Mouse (Mus musculus): ENCODE measurements around the gene A530064D06Rik. TPM values are rescaled to one million over a fixed set of nuclear protein-coding genes. Genes with fewer than 3 reads are reported as not detected.

Gene A530064D06Rik
- polyA plus RNA-seq, 1 experiment = 0.15 TPM

DNA sequence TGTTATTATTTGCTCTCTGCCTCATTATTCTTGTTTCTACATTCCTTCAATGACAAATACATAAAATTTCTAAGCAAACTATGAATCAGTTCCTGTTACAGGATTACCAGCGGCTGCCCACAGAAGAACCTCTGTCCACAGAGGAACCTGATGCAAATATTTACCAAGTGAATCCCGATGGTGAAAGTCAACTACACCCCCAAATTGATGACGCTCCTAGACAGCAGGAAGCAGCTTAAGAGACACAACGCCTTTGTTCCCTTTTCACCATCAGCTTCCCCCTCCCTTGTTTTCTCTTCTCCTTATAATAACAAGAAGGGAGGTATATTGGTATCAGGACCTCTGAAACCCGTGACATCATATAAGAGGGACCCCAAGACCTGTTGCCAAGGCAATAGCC is 18.2 kb upstream of the A530064D06Rik start:
- no peak for TF ChIP-seq CTCF (IDR thresholded peaks at IDR 0.05; ENCODE audit: low read depth, low read length)
- no peak for TF ChIP-seq POLR2A (IDR thresholded peaks at IDR 0.05; ENCODE audit: insufficient read depth, low read length)
- no peak for TF ChIP-seq EP300 (IDR thresholded peaks at IDR 0.05; ENCODE audit: insufficient read depth, low read depth, low read length)
- Histone ChIP-seq H3K27me3 (ENCODE audit: control insufficient read depth, insufficient read depth, low read length, poor library complexity, severe bottlenecking) (no peaks in the 10 kb centered on the region), H3K4me3 (ENCODE audit: low read depth, low read length) (no peak overlapping the region), H3K36me3 (ENCODE audit: control insufficient read depth, insufficient read depth, low read length, poor library complexity, severe bottlenecking) (no peaks in the 10 kb centered on the region), H3K27ac (ENCODE audit: insufficient read depth, low read length) (no peak overlapping the region), H3K9me3 (replicated peaks; ENCODE audit: control insufficient read depth, insufficient read depth, low read length, poor library complexity, severe bottlenecking) (no peaks in the 10 kb centered on the region; the same call in 1 of the 2 replicates), H3K9ac (ENCODE audit: low read depth, poor library complexity, severe bottlenecking) (no peak overlapping the region), H3K4me1 (ENCODE audit: control insufficient read depth, insufficient read depth, low read length) (no peaks in the 10 kb centered on the region)

DNA sequence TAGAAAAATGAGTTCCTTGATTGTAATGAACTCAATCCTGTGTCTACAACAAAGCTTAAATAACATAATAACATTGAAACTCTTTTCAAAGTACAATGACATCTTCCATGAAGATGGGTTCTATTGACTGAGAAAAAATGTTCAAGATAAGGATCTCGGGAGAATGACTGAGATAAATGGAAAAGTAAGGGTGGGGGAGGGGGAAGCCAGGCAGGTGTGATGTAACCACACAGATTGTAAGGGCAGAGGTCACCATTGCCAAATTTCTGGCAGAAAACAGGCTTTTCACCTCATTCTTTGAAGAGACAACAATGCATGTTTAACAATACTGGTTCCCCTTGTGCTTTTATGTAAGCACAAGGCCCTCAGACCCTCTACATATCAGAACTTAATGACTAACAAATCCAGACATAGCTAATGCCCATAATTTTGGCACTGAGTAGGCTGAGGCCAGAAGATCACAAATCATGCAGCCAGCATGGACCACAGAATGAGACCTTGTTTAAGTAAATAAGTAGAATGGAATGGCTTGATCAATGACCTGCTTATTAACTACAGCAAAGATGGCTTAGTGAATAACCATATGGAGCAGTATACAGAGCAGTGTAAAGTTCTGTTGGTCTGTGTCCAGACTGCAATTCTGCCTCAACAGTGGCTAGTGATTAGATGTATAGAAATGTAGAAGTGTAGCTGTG is 9.5 kb downstream of the A530064D06Rik start:
- Histone ChIP-seq H3K4me3 (ENCODE audit: low read depth, low read length) (no peak overlapping the region), H3K27ac (ENCODE audit: insufficient read depth, low read length) (no peak overlapping the region), H3K9ac (ENCODE audit: low read depth, poor library complexity, severe bottlenecking) (no peak overlapping the region), H3K36me3 (ENCODE audit: control insufficient read depth, insufficient read depth, low read length, poor library complexity, severe bottlenecking) (no peaks in the 10 kb centered on the region), H3K4me1 (ENCODE audit: control insufficient read depth, insufficient read depth, low read length) (no peaks in the 10 kb centered on the region), H3K9me3 (replicated peaks; ENCODE audit: control insufficient read depth, insufficient read depth, low read length, poor library complexity, severe bottlenecking) (no peaks in the 10 kb centered on the region), H3K27me3 (ENCODE audit: control insufficient read depth, insufficient read depth, low read length, poor library complexity, severe bottlenecking) (no peaks in the 10 kb centered on the region)
- no peak for TF ChIP-seq POLR2A (IDR thresholded peaks at IDR 0.05; ENCODE audit: insufficient read depth, low read length)
- TF ChIP-seq EP300 (IDR thresholded peaks at IDR 0.05; ENCODE audit: insufficient read depth, low read depth, low read length) = no peak
- no peak for TF ChIP-seq CTCF (IDR thresholded peaks at IDR 0.05; ENCODE audit: low read depth, low read length)

DNA sequence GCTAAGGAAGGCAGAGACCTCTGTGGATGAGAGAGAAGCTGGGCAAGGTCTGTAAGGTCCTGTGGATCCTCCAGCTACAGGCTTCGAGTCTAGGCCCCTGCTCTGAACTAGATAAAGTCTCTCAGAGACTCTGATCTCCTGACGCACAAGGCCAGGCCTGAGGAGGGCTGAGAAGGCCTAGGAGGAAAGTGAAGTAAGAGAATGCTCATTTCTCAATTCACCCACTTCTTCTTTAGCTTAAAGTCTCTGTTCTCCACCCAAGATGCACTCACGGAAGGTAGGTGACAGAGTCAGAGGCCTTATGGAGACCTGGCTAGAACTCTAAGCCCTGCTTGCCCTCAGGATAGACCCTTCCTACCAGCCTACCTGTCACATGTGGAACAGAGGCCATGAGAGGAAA is 21.0 kb downstream of the A530064D06Rik start, which contains the start of gene 9830107B12Rik:
Gene 9830107B12Rik, minus strand, starts transcription at position 149 of the 400 bp plus-strand sequence.
- H3K4me3 ChIP-seq (ENCODE audit: low read depth, low read length) = no peak within 1 kb of the TSS
- peaks cover 2% of the 10 kb centered on the region; the same call in 1 of the 2 replicates for H3K27me3 ChIP-seq (ENCODE audit: control insufficient read depth, insufficient read depth, low read length, poor library complexity, severe bottlenecking)
- H3K9ac ChIP-seq (ENCODE audit: low read depth, poor library complexity, severe bottlenecking) = no peak within 1 kb of the TSS
- no peaks in the 10 kb centered on the region for H3K36me3 ChIP-seq (ENCODE audit: control insufficient read depth, insufficient read depth, low read length, poor library complexity, severe bottlenecking)
- TF ChIP-seq CTCF (IDR thresholded peaks at IDR 0.05; ENCODE audit: low read depth, low read length) (no peak), EP300 (IDR thresholded peaks at IDR 0.05; ENCODE audit: insufficient read depth, low read depth, low read length) (no peak), POLR2A (IDR thresholded peaks at IDR 0.05; ENCODE audit: insufficient read depth, low read length) (no peak)
- H3K4me1 ChIP-seq (ENCODE audit: control insufficient read depth, insufficient read depth, low read length) = no peaks in the 10 kb centered on the region
- no peaks in the 10 kb centered on the region for H3K9me3 ChIP-seq (replicated peaks; ENCODE audit: control insufficient read depth, insufficient read depth, low read length, poor library complexity, severe bottlenecking)
- no peak within 1 kb of the TSS for H3K27ac ChIP-seq (ENCODE audit: insufficient read depth, low read length)

DNA sequence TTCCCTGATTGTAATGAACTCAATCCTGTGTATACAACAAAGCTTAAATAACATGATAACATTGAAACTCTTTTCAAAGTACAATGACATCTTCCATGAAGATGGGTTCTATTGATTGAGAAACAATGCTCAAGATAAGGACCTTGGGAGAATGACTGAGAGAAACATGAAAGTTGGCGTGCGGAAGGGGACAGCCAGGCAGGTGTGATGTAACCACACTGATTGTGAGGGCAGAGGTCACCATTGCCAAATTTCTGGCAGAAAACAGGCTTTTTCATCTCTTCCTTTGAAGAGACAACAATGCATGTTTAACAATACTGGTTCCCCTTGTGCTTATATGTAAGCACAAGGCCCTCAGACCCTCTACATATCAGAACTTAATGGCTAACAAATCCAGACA is 34.3 kb downstream of the A530064D06Rik start:
- no peaks in the 10 kb centered on the region for H3K4me1 ChIP-seq (ENCODE audit: control insufficient read depth, insufficient read depth, low read length)
- H3K27ac ChIP-seq (ENCODE audit: insufficient read depth, low read length) = no peak overlapping the region
- no peak for TF ChIP-seq EP300 (IDR thresholded peaks at IDR 0.05; ENCODE audit: insufficient read depth, low read depth, low read length)
- no peak for TF ChIP-seq CTCF (IDR thresholded peaks at IDR 0.05; ENCODE audit: low read depth, low read length)
- TF ChIP-seq POLR2A (IDR thresholded peaks at IDR 0.05; ENCODE audit: insufficient read depth, low read length) = no peak
- no peaks in the 10 kb centered on the region for H3K36me3 ChIP-seq (ENCODE audit: control insufficient read depth, insufficient read depth, low read length, poor library complexity, severe bottlenecking)
- H3K9ac ChIP-seq (ENCODE audit: low read depth, poor library complexity, severe bottlenecking) = no peak overlapping the region
- H3K27me3 ChIP-seq (ENCODE audit: control insufficient read depth, insufficient read depth, low read length, poor library complexity, severe bottlenecking) = no peaks in the 10 kb centered on the region
- no peaks in the 10 kb centered on the region for H3K9me3 ChIP-seq (replicated peaks; ENCODE audit: control insufficient read depth, insufficient read depth, low read length, poor library complexity, severe bottlenecking)
- H3K4me3 ChIP-seq (ENCODE audit: low read depth, low read length) = no peak overlapping the region

DNA sequence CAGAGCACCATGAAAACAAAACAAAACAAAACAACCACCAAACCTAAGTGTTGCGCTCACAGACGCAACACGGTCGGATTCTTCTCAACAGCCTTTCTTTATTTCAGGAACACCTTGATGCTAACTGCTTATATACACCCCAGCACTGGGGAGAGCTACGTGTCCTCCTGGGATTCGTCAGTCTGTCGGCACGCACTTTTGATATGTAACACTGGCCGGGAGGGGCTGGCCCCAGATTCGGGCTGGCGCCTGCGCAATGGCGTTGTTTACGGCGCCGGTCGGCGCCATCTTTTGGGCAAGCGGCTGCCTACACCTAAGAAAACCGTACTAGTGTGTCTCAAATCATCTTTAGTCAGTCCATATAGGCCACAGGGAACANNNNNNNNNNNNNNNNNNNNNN is 46.6 kb downstream of the A530064D06Rik start:
- H3K4me1 ChIP-seq (ENCODE audit: control insufficient read depth, insufficient read depth, low read length) = no peaks in the 10 kb centered on the region
- H3K27me3 ChIP-seq (ENCODE audit: control insufficient read depth, insufficient read depth, low read length, poor library complexity, severe bottlenecking) = no peaks in the 10 kb centered on the region
- no peak for TF ChIP-seq CTCF (IDR thresholded peaks at IDR 0.05; ENCODE audit: low read depth, low read length)
- no peak for TF ChIP-seq POLR2A (IDR thresholded peaks at IDR 0.05; ENCODE audit: insufficient read depth, low read length)
- TF ChIP-seq EP300 (IDR thresholded peaks at IDR 0.05; ENCODE audit: insufficient read depth, low read depth, low read length) = no peak
- H3K36me3 ChIP-seq (ENCODE audit: control insufficient read depth, insufficient read depth, low read length, poor library complexity, severe bottlenecking) = no peaks in the 10 kb centered on the region
- H3K9me3 ChIP-seq (replicated peaks; ENCODE audit: control insufficient read depth, insufficient read depth, low read length, poor library complexity, severe bottlenecking) = no peaks in the 10 kb centered on the region
- no peak overlapping the region for H3K9ac ChIP-seq (ENCODE audit: low read depth, poor library complexity, severe bottlenecking)
- no peak overlapping the region for H3K27ac ChIP-seq (ENCODE audit: insufficient read depth, low read length)
- H3K4me3 ChIP-seq (ENCODE audit: low read depth, low read length) = no peak overlapping the region

DNA sequence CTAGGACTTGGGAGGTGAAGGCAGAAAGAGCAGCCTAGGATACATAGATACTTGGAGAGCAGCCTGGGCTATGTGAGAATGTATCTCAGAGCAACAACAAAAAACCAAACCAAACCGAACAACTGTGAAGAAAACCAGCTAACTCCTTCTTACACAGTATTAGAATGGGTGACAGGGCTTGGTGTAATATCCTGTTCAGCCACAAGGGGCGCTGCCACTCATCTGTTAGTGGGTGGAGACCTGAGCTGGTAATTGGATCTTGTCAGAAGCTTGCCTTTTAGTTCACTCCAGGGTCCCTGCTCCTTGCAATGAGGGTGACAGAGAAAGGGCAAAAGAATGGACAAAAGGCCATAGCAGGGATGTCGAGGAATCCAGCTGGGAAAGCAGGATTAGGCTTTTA is 47.4 kb downstream of the A530064D06Rik start:
- no peaks in the 10 kb centered on the region for H3K9me3 ChIP-seq (replicated peaks; ENCODE audit: control insufficient read depth, insufficient read depth, low read length, poor library complexity, severe bottlenecking)
- H3K27me3 ChIP-seq (ENCODE audit: control insufficient read depth, insufficient read depth, low read length, poor library complexity, severe bottlenecking) = no peaks in the 10 kb centered on the region
- no peak overlapping the region for H3K4me3 ChIP-seq (ENCODE audit: low read depth, low read length)
- H3K9ac ChIP-seq (ENCODE audit: low read depth, poor library complexity, severe bottlenecking) = no peak overlapping the region
- TF ChIP-seq EP300 (IDR thresholded peaks at IDR 0.05; ENCODE audit: insufficient read depth, low read depth, low read length) (no peak), POLR2A (IDR thresholded peaks at IDR 0.05; ENCODE audit: insufficient read depth, low read length) (no peak), CTCF (IDR thresholded peaks at IDR 0.05; ENCODE audit: low read depth, low read length) (peak; percentile 73)
- no peaks in the 10 kb centered on the region for H3K36me3 ChIP-seq (ENCODE audit: control insufficient read depth, insufficient read depth, low read length, poor library complexity, severe bottlenecking)
- no peak overlapping the region for H3K27ac ChIP-seq (ENCODE audit: insufficient read depth, low read length)
- no peaks in the 10 kb centered on the region for H3K4me1 ChIP-seq (ENCODE audit: control insufficient read depth, insufficient read depth, low read length)
